Mouse (Mus musculus) liver, embryonic 13.5 days (tissue): ENCODE measurements around the gene Dok3. TPM values are rescaled to one million over a fixed set of nuclear protein-coding genes. Genes with fewer than 3 reads are reported as not detected.
A peak's percentile ranks its signal among the peaks of the same experiment; 100 is the strongest.

Experiments used
- ATAC-seq: fragments of 200-750 bp; cut with Nextera tagmentation; 2 replicates; pipeline ENCODE4 v1.8.0; 2017; ENCODE audit warnings: low read depth, mild to moderate bottlenecking, moderate number of reproducible peaks, moderate library complexity
- DNase-seq: peaks from one replicate; pipeline ENCODE4 v3.0.0; 2022
- H3K27ac ChIP-seq: fragments of 300-500 bp; sonication (generic); 2 replicates; pipeline ENCODE4 v1.5.1; 2015; ENCODE audit warnings: moderate library complexity, mild to moderate bottlenecking, inconsistent platforms
- H3K27me3 ChIP-seq: fragments of 300-500 bp; sonication (generic); 2 replicates; pipeline ENCODE4 v1.6.1; 2015; ENCODE audit warnings: mild to moderate bottlenecking, inconsistent platforms
- H3K36me3 ChIP-seq: fragments of 300-500 bp; sonication (generic); 2 replicates; pipeline ENCODE4 v1.6.1; 2015; ENCODE audit warnings: mild to moderate bottlenecking, inconsistent platforms
- H3K4me1 ChIP-seq: fragments of 300-500 bp; sonication (generic); replicated peaks from 2 replicates; pipeline ENCODE4 v1.6.1; 2015; ENCODE audit warnings: inconsistent platforms
- H3K4me2 ChIP-seq: fragments of 300-500 bp; sonication (generic); 2 replicates; pipeline ENCODE4 v1.6.1; 2015; ENCODE audit warnings: inconsistent platforms, mild to moderate bottlenecking, moderate library complexity
- H3K4me3 ChIP-seq: fragments of 300-500 bp; sonication (generic); replicated peaks from 2 replicates; pipeline ENCODE4 v1.5.1; 2015; ENCODE audit warnings: mild to moderate bottlenecking, inconsistent platforms
- H3K9ac ChIP-seq: fragments of 300-500 bp; sonication (generic); 2 replicates; pipeline ENCODE4 v1.6.1; 2015; ENCODE audit warnings: mild to moderate bottlenecking, inconsistent platforms
- H3K9me3 ChIP-seq: fragments of 300-500 bp; sonication (generic); replicated peaks from 2 replicates; pipeline ENCODE4 v1.6.1; 2016; ENCODE audit warnings: inconsistent platforms
- WGBS: fragments of 180-500 bp; shearing (Covaris S2); methylation state at CpG from one replicate; pipeline ENCODE4 v1.1.7; 2015; ENCODE audit not compliant: insufficient replicate concordance; 5-methylcytosine and 5-hydroxymethylcytosine counted together
- polyA plus RNA-seq: library from polyadenylated mRNA; unstranded; fragments of >200 nt; fragmentation: Nextera tagmentation; extraction: Ambion mirVana; gene quantifications from 2 replicates; pipeline ENCODE4 v1.2.1, GENCODE M21; 2015

Gene Dok3
- polyA plus RNA-seq, 1 experiment from 2014 or later = 3.8 TPM

- H3K4me1 ChIP-seq = peaks cover 40% of the 10 kb centered on the region
- peak; percentile 98 for DNase-seq
- H3K9me3 ChIP-seq = no peaks in the 10 kb centered on the region
- peak within 1 kb of the TSS; percentile 83 for H3K9ac ChIP-seq
- H3K4me2 ChIP-seq = peak within 1 kb of the TSS; percentile 97
- H3K36me3 ChIP-seq = peaks cover 67% of the 10 kb centered on the region
- H3K27ac ChIP-seq = peak within 1 kb of the TSS; percentile 68
- H3K27me3 ChIP-seq = no peaks in the 10 kb centered on the region
- peak within 1 kb of the TSS; percentile 91 for H3K4me3 ChIP-seq
- 1% methylated on average over 70 of the region's 70 CpGs for WGBS
- peak; percentile 97 for ATAC-seq
These were observed 7.4 kb upstream of the Dok3 start, which contains the start of gene Ddx41 for GRCm38 (mm10) chr13:55536194-55537175. TSS of gene Ddx41 (minus strand) at chr13:55536658.

DNA sequence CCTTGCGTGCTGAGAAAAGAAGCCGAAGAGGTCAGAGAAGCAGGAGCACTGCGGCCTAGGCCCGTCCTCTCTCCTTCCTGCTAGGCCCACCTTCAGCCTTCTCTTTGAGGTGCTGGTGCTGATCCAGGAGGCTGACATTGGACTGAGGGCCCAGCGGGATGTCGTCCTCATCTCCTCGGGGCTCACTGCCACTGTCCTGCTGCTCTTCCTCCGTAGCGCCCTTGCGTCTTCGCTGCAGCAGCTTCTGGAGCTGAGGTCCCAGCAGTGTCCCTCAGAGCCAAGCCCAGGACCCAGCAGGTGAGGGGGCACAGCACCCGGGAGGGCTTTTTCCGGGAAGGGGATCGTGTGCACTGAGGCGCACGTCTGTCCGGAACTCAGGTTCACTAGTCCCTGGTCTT is 6.7 kb upstream of the Dok3 start:
- Histone ChIP-seq H3K27ac (peak overlapping the region; percentile 68; the same call in 1 of the 2 replicates), H3K4me3 (peak overlapping the region; percentile 91), H3K27me3 (no peaks in the 10 kb centered on the region), H3K9me3 (no peaks in the 10 kb centered on the region), H3K4me1 (peaks cover 33% of the 10 kb centered on the region), H3K9ac (peak overlapping the region; percentile 83), H3K36me3 (peaks cover 66% of the 10 kb centered on the region), H3K4me2 (peak overlapping the region; percentile 97)
- 15% methylated on average over 17 of the region's 17 CpGs for WGBS
- ATAC-seq = peak; percentile 3
- no peak for DNase-seq

- peaks cover 65% of the 10 kb centered on the region for H3K36me3 ChIP-seq
- H3K9ac ChIP-seq = peak overlapping the region; percentile 83
- no peaks in the 10 kb centered on the region for H3K9me3 ChIP-seq
- ATAC-seq (no peak), DNase-seq (no peak)
- H3K4me3 ChIP-seq = peak overlapping the region; percentile 91
- H3K4me2 ChIP-seq = peak overlapping the region; percentile 97
- no peak overlapping the region for H3K27ac ChIP-seq
- 87% methylated on average over 15 of the region's 15 CpGs for WGBS
- H3K4me1 ChIP-seq = peaks cover 31% of the 10 kb centered on the region
- H3K27me3 ChIP-seq = no peaks in the 10 kb centered on the region
These were observed 6.1 kb upstream of the Dok3 start for GRCm38 (mm10) chr13:55535191-55535590.

DNA sequence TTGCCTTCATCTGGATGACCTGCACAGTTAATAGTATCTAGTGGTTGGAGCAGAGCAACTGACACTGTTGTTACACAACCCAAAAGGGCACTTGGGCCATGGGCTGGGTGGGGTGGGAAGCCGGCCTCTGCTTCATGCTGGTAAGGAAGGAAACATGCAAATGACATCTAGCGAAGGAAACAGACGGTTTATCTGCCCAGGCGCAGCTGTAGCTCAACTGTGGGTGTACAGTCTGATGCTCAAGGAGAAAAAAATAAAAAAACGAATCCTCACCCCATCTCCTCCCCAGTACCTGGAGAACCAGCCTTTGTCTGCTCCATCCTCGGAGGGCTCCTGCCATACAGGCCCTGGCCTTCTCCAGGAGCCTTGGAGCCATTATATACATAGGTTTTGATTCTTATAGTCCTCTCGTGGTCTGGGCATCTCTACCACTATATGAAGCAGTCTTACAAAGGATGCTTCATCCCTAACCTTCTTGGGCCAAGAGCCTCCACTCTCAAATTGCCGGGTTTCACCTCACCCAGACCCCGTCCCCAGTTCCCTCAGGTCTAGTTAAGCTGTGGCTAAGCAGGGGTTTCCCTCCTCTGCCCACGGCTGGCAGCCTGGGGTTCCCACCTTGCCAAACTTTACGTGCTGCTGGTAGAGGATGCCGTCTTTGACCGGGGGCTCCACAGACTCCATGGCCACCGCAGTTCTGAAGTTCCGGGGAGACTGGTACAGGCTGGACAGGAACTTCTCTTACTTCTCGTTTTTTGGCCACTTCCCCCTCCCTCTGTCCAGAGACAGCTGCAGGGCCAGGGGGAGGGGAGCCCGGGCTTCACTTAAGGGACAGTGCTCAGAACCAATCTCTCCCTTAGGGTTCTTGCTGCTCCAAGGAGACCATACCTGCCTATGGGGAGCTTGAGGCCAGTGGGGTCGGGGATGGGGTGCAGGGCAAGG is 993 bp downstream of the Dok3 start:
- Histone ChIP-seq H3K4me3 (peak overlapping the region; percentile 7; the same call in 1 of the 2 replicates), H3K36me3 (peaks cover 40% of the 10 kb centered on the region), H3K27me3 (no peaks in the 10 kb centered on the region), H3K9ac (peak overlapping the region; percentile 22; the same call in 1 of the 2 replicates), H3K27ac (peak overlapping the region; percentile 73), H3K4me1 (peaks cover 56% of the 10 kb centered on the region), H3K4me2 (peak overlapping the region; percentile 31), H3K9me3 (no peaks in the 10 kb centered on the region)
- WGBS = 21% methylated on average over 18 of the region's 18 CpGs
- DNase-seq (no peak), ATAC-seq (peak; percentile 66)

DNA sequence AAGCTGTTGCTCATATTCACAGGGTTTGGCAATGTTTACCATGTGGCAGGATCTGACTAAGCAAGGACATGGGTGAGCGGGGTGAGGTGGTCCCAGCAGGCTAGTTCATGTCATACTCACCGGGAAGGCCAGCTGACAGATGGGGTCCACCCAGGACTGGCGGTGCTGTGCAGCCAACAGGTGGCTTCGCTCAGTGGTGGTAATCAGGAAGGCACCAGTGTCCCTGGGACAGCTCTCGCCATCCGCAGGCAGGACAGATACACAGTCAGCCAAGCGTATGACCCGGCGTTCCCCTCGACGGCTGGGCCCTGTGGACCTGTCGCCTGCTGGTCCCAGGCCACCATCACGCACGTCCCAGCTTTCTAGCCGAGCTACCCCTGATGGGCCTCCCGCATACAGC is 1.9 kb downstream of the Dok3 start:
- H3K27ac ChIP-seq = peak overlapping the region; percentile 73
- H3K4me3 ChIP-seq = no peak overlapping the region
- H3K27me3 ChIP-seq = no peaks in the 10 kb centered on the region
- H3K9ac ChIP-seq = peak overlapping the region; percentile 26; the same call in 1 of the 2 replicates
- H3K9me3 ChIP-seq = no peaks in the 10 kb centered on the region
- peaks cover 31% of the 10 kb centered on the region for H3K36me3 ChIP-seq
- peak overlapping the region; percentile 17; the same call in 1 of the 2 replicates for H3K4me2 ChIP-seq
- 68% methylated on average over 16 of the region's 16 CpGs for WGBS
- DNase-seq = no peak
- ATAC-seq = no peak
- H3K4me1 ChIP-seq = peaks cover 60% of the 10 kb centered on the region

DNA sequence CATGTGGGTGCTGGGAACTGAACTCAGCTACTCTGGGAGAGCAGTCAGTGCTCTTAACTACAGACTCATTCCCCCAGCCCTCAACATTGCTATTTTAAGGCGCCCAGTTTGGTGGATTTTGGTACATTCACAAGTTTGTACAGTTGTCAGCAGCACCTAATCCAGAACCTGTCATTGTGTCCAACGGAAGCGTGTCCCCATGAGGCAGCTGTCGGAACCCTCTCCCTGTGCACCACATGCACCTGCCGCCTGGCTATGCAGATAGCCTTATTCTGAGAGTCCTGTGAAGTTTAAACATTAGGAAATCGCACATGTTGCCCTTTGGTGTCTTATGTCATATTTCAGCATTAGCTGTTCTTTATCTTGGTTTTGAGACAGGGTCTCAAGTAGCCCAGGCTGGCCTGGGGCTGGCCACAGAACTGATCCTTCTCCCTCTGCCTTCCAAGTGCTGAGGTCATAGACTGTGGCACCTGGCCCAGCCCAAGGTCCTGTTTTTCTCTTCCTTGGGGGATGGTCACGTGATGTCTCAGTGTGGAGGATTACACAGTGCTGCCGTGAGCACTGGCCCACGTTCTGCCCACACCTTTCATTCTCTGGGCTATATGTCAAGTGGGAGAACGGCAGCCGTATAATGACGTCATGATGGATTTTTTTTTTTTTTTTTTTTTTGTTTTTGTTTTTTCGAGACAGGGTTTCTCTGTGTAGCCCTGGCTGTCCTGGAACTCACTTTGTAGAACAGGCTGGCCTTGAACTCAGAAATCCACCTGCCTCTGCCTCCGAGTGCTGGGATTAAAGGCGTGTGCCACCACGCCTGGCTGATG is 3.2 kb downstream of the Dok3 start:
- Histone ChIP-seq H3K27ac (no peak overlapping the region), H3K9me3 (no peaks in the 10 kb centered on the region), H3K4me2 (no peak overlapping the region), H3K36me3 (peaks cover 19% of the 10 kb centered on the region), H3K4me3 (no peak overlapping the region), H3K27me3 (no peaks in the 10 kb centered on the region), H3K4me1 (peaks cover 60% of the 10 kb centered on the region), H3K9ac (no peak overlapping the region)
- no peak for DNase-seq
- no peak for ATAC-seq
- 75% methylated on average over 16 of the region's 16 CpGs for WGBS

DNA sequence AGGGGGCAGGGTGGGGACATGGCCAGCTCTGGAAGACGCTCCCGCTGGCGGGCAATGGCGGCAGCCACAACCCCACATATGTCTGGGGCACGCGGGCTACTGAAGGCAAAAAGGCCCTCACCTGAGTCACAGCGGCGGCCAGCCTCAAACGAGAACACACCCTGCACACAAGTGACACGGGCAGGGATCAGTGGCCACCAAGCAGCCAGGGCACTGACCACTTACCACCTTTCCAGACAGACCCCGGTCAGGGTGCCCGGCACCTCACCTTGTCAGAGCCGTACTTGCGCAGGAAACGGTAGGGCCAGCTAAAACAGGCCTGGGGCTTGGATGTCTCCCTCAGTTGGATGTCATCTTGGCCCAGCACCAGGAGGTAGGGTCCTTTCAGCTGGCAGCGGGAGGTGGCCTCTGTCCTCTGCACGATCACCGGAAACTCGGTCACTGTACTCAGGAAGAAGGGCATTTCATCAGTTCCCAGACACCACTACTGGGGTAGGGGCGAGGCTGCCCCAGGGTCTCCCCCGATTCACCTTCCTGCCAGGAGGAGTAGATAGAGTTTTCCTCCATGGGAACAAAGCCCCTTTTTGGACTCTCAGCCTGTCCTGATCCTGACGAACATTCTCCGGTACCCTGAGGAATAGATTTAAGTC is 5.0 kb downstream of the Dok3 start:
- Histone ChIP-seq H3K4me1 (peaks cover 45% of the 10 kb centered on the region), H3K27ac (peak overlapping the region; percentile 47; the same call in 1 of the 2 replicates), H3K4me3 (no peak overlapping the region), H3K4me2 (no peak overlapping the region), H3K9me3 (no peaks in the 10 kb centered on the region), H3K9ac (no peak overlapping the region), H3K36me3 (peaks cover 2% of the 10 kb centered on the region; the same call in 1 of the 2 replicates), H3K27me3 (0 out of 2 replicates have a peak, but pooled peaks cover 3% of the 10 kb centered on the region)
- 85% methylated on average over 23 of the region's 23 CpGs for WGBS
- ATAC-seq = no peak
- no peak for DNase-seq

DNA sequence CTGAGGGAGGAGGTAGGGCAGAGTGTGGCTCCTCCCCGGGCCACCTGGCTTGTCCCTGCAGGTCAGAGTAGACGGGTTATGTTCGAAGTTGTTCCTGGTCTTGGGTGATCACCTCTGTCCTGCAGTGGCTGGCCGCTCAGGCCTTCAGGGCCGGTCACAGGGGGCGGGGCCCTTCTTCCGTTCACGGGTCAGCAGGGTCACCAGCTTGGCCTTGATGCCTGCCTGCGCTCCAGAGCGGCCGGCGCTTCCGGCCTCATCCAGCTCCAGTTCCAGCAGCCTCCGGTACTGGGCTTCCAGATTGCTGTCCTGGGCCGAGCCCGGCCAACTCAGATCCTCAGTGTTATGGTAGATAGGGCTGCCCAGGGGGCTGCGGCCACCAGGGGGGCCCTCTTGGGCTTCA is 5.8 kb downstream of the Dok3 start:
- ATAC-seq = peak; percentile 39; the same call in 1 of the 2 replicates
- Histone ChIP-seq H3K4me1 (peaks cover 37% of the 10 kb centered on the region), H3K36me3 (no peaks in the 10 kb centered on the region), H3K4me3 (no peak overlapping the region), H3K4me2 (no peak overlapping the region), H3K27me3 (0 out of 2 replicates have a peak, but pooled peaks cover 3% of the 10 kb centered on the region), H3K9ac (no peak overlapping the region), H3K9me3 (no peaks in the 10 kb centered on the region), H3K27ac (peak overlapping the region; percentile 47; the same call in 1 of the 2 replicates)
- 73% methylated on average over 17 of the region's 17 CpGs for WGBS
- DNase-seq = no peak

DNA sequence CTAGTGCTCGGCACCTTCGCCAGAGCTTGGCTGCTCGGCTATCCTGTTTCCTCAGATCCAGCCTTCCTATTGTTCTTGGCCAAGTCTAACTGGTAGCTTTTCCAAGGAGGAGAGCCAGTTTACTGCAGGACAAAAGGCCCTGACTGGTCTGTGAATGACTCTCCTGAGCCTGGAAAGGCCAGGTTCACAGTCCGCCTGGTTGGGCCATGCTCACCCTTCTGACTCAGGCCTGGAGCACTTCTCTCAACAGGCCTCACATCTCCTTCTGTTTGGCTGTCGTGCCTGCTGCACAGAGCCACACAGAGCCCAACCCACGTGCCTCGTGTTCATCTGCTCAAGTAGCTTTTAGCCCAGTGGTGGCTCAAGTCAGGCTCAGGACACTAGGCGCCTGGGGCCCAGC is 6.4 kb downstream of the Dok3 start:
- ATAC-seq (no peak), DNase-seq (no peak)
- Histone ChIP-seq H3K27ac (peak overlapping the region; percentile 47; the same call in 1 of the 2 replicates), H3K27me3 (0 out of 2 replicates have a peak, but pooled peaks cover 3% of the 10 kb centered on the region), H3K4me1 (peaks cover 31% of the 10 kb centered on the region), H3K9ac (no peak overlapping the region), H3K36me3 (no peaks in the 10 kb centered on the region), H3K4me3 (no peak overlapping the region), H3K4me2 (no peak overlapping the region), H3K9me3 (no peaks in the 10 kb centered on the region)
- 60% methylated on average over 8 of the region's 8 CpGs for WGBS

GRCm38 (mm10) chr13:55519606-55520005 is 9.5 kb downstream of the Dok3 start:
- Histone ChIP-seq H3K4me2 (no peak overlapping the region), H3K27ac (no peak overlapping the region), H3K27me3 (peaks cover 12% of the 10 kb centered on the region), H3K4me3 (no peak overlapping the region), H3K9ac (no peak overlapping the region), H3K9me3 (no peaks in the 10 kb centered on the region), H3K4me1 (peaks cover 17% of the 10 kb centered on the region), H3K36me3 (no peaks in the 10 kb centered on the region)
- ATAC-seq (no peak), DNase-seq (no peak)
- WGBS = 50% methylated on average over 4 of the region's 4 CpGs
